Mouse (Mus musculus) MEL (cell line): ENCODE measurements around the gene Tead1.

Experiments used
- CTCF ChIP-seq, 3 experiments: IDR thresholded peaks in 2 of 3; conservative IDR thresholded peaks in 1 of 3; 2 replicates each; pipeline ENCODE4 v1.5.1; 2011 to 2012; ENCODE audit warnings: low read length in 3 of 3, low read depth in 2 of 3, mild to moderate bottlenecking in 2 of 3, improper control_type of control experiment in 1 of 3, inconsistent platforms in 1 of 3, mixed read lengths in 1 of 3, moderate library complexity in 1 of 3; ENCODE audit not compliant: control insufficient read depth in 1 of 3, insufficient read depth in 1 of 3, poor library complexity in 1 of 3, severe bottlenecking in 1 of 3
- EP300 ChIP-seq, 2 experiments: IDR thresholded peaks; 2 replicates each; pipeline ENCODE4 v1.6.1; 2011; ENCODE audit warnings: improper control_type of control experiment in 2 of 2, low read length in 2 of 2, low read depth in 1 of 2, mild to moderate bottlenecking in 1 of 2
- HCFC1 ChIP-seq: IDR thresholded peaks from 2 replicates; pipeline ENCODE4 v1.6.1; 2012; ENCODE audit warnings: low read depth, mild to moderate bottlenecking, inconsistent platforms, low read length, improper control_type of control experiment, moderate library complexity
- MYB ChIP-seq: IDR thresholded peaks from 2 replicates; pipeline ENCODE4 v1.6.1; 2011; ENCODE audit warnings: mild to moderate bottlenecking, low read depth, low read length, improper control_type of control experiment
- POLR2AphosphoS2 ChIP-seq: IDR thresholded peaks from 2 replicates; pipeline ENCODE4 v1.6.1; 2011; ENCODE audit warnings: low read length, improper control_type of control experiment
- ZNF384 ChIP-seq: IDR thresholded peaks from 2 replicates; pipeline ENCODE4 v1.6.1; 2012; ENCODE audit warnings: low read depth, mild to moderate bottlenecking, inconsistent platforms, low read length, improper control_type of control experiment

DNA sequence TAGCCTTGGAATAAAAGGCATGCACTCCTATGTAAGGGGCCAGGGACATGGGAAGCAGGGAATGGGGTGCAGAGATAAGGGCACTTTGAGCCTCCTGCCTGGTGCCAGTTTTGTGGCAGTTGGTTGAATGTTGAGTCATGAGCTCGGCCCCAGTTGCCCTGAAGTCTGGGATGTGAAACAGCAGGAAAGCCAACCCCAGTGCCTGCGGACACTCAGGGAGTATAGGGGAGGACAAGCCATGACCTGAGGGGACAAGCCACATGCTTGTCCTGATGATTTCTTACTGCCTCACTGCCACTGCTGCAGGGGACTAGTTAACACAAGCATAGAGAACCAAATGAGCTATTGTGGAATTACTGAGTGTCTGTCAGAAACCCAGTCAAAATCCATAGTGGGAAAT lies 228.3 kb downstream of the Tead1 start:
- TF ChIP-seq CTCF (IDR thresholded peaks at IDR 0.05 in 2 of 3, conservative IDR thresholded peaks at IDR 0.05 in 1 of 3; ENCODE audit: control insufficient read depth in 1 of 3, insufficient read depth in 1 of 3, low read depth in 2 of 3, low read length in 3 of 3, poor library complexity in 1 of 3, severe bottlenecking in 1 of 3) (no peak), ZNF384 (no peak), HCFC1 (no peak), EP300 (IDR thresholded peaks at IDR 0.05; ENCODE audit: low read depth in 1 of 2, low read length in 2 of 2) (no peak), POLR2AphosphoS2 (no peak), MYB (no peak)
